Mouse (Mus musculus): ENCODE data around the gene Zfp90.
"Not testable (repeated sequence)": the region's sequence is repeated elsewhere in the genome, so short reads cannot be mapped to it uniquely, and the experiment has no call there.

The Zfp90 gene

DNA sequence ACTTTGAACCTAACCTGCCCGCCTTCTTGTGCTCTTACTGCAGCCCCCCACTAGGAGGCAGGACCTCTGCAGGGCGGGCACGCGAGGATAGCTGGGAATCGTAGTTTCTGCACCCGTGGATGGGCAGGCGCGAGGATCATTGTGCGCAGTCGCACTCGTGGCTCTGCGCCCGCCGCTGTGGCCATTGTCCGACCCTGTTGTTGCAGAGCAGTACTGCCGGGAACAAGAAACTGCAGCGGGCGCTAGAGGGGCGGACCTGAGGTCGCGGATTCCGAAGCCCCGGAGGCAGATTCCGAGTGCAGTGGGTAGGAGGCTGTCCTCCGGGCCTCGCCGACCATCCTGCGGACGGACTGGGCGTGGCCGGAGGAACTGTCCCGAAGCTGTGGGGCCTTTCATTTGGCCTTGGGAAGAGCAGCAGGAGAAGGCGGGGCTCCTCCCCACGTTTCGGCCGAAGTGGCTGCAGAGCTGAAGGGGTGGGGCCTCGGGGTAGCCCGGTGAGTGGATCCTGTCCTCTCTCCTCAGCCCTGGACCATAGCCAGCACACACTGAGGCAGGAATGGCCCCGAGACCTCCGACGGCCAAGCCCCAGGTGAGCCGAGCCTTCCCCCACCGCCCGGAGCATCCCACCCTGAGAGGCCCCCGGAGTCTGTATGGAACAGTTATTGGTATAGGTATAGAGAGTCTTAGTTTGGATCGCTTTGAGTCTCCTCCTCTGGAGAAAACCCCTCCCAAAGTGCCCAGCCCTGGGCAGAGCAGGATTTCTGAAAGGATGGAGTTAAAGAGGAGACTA is at the start of gene Zfp90:
Gene Zfp90 (plus strand): TSS at position 146 of the 790 bp plus-strand sequence.
- DNase-seq (ENCODE audit: low read depth, low spot score) = peak; percentile 95

GRCm38 (mm10) chr8:106368501-106368900 is 46.6 kb upstream of the Zfp90 start:
- DNase-seq (ENCODE audit: low read depth, low spot score) = no peak

- no peak for DNase-seq (ENCODE audit: low read depth, low spot score)
Observed at GRCm38 (mm10) chr8:106369069-106369468, 46.1 kb upstream of the Zfp90 start.

DNA sequence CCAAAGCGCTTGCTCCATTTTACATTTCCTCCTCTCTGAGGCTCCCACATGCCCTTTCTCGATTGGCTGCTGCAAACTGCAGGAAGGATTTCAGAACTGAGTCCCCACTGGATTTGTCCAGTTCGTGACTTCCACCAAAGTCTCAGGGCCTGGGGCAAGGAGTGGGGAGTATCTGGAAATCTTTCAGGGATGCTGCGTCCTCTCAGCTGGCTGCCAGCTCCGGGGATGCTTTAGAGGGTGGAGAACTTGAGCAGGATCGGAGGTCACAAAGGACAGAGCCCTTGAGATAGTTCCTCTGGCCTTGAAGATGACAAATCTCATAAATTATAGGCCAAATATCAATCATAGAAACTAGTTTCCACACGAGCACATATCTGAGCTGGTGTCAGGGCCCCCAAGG is 39.2 kb upstream of the Zfp90 start:
- DNase-seq (ENCODE audit: low read depth, low spot score) = no peak

GRCm38 (mm10) chr8:106376862-106377261 is 38.3 kb upstream of the Zfp90 start:
- DNase-seq (ENCODE audit: low read depth, low spot score) = no peak

GRCm38 (mm10) chr8:106378501-106379048 is 36.6 kb upstream of the Zfp90 start:
- peak; percentile 53 for DNase-seq (ENCODE audit: low read depth, low spot score)

GRCm38 (mm10) chr8:106379357-106379756 is 35.8 kb upstream of the Zfp90 start:
- no peak for DNase-seq (ENCODE audit: low read depth, low spot score)

- no peak for DNase-seq (ENCODE audit: low read depth, low spot score)
Observed at GRCm38 (mm10) chr8:106381026-106381425, 34.1 kb upstream of the Zfp90 start.

- DNase-seq (ENCODE audit: low read depth, low spot score) = no peak
Observed at GRCm38 (mm10) chr8:106387801-106388415, 27.2 kb upstream of the Zfp90 start.

- DNase-seq (ENCODE audit: low read depth, low spot score) = no peak
Observed at GRCm38 (mm10) chr8:106394493-106394892, 20.6 kb upstream of the Zfp90 start.

GRCm38 (mm10) chr8:106399694-106400093 is 15.4 kb upstream of the Zfp90 start:
- peak; percentile 98 for DNase-seq (ENCODE audit: low read depth, low spot score)

DNA sequence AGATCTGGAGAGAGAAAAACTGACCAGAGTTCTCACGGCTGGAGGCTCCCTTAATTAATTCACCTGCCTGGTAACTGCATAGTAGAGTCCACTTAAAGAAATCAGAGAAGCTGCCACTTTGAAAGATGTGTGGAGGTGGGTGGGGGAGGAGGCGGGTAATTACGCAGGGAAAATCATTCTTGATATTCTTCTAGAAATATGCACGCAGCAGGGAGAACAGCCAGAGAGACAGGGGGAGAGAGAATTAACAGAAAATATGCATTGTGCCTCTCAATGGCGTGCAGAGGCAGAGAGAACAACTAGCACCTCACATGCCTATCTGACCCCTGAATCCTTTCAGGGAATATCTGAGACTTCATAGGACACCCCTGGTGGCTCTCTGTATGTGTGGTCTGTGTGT is 14.9 kb upstream of the Zfp90 start:
- peak; percentile 60 for DNase-seq (ENCODE audit: low read depth, low spot score)

DNA sequence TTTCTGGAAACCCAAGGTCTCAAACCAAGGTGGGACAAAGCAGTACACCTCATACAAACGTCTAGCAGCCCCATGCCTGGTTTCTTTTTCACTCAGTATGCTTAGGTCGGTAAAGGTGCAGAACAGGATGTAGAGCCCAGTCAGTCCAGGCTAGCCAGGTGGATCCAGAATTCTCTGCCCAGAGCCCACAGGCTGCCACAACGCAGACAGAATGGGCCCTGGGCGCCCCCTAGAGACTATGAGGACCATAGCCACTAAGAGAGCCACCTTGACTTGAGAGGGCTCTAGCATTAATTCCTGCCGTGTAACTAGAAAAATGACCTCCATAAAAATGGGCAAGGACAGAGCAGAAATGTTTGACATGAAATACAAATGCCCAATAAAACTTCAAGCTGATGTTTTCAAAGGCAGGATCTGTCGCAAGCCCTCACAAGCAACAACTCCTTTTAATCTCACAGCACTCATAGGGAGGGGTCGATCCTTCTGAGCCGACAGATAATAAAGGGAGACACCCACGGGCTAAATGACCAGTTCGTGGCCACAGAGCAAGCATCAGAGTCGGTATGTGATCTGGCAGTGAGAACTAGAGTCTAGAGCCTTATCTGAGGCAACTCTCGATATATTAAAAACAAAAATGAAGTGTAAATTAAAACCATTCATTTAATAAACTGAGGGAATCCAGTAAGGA is 11.7 kb upstream of the Zfp90 start:
- DNase-seq (ENCODE audit: low read depth, low spot score) = peak; percentile 83

GRCm38 (mm10) chr8:106404825-106405224 is 10.3 kb upstream of the Zfp90 start:
- no peak for DNase-seq (ENCODE audit: low read depth, low spot score)

GRCm38 (mm10) chr8:106405810-106406209 is 9.3 kb upstream of the Zfp90 start:
- DNase-seq (ENCODE audit: low read depth, low spot score) = no peak

GRCm38 (mm10) chr8:106410055-106410454 is 5.1 kb upstream of the Zfp90 start:
- no peak for DNase-seq (ENCODE audit: low read depth, low spot score)

GRCm38 (mm10) chr8:106410564-106410963 is 4.6 kb upstream of the Zfp90 start:
- DNase-seq (ENCODE audit: low read depth, low spot score) = no peak

GRCm38 (mm10) chr8:106411783-106412451 is 3.2 kb upstream of the Zfp90 start:
- DNase-seq (ENCODE audit: low read depth, low spot score) = peak; percentile 80

DNA sequence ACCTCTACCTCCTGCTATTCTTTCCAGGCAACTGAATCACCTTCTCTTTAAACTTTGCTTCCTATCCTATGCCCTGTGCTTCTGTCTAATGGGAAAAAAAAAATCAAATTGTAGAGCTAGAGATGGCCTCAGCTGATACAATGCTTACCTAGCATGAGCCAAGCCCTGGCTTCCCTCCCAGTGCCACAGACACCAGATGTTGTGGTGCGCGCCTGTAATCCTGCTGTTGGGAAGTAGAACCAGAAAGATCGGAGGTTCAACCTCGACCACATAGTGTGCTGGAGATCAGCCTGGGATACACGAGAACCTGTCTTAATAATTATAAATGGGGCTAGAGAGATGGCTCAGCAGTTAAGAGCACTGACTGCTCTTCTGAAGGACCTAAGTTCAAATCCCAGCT is 2.6 kb downstream of the Zfp90 start:
- no peak for DNase-seq (ENCODE audit: low read depth, low spot score)

- no peak for DNase-seq (ENCODE audit: low read depth, low spot score)
Observed at GRCm38 (mm10) chr8:106431088-106431487, 16.0 kb downstream of the Zfp90 start.

- not testable (repeated sequence) for DNase-seq (ENCODE audit: low read depth, low spot score)
Observed at GRCm38 (mm10) chr8:106431952-106432351, 16.8 kb downstream of the Zfp90 start.

All from 3T3-L1 (cell line).